Mouse (Mus musculus): Measurements from ENCODE around the gene Dglucy.

Gene Dglucy

DNA sequence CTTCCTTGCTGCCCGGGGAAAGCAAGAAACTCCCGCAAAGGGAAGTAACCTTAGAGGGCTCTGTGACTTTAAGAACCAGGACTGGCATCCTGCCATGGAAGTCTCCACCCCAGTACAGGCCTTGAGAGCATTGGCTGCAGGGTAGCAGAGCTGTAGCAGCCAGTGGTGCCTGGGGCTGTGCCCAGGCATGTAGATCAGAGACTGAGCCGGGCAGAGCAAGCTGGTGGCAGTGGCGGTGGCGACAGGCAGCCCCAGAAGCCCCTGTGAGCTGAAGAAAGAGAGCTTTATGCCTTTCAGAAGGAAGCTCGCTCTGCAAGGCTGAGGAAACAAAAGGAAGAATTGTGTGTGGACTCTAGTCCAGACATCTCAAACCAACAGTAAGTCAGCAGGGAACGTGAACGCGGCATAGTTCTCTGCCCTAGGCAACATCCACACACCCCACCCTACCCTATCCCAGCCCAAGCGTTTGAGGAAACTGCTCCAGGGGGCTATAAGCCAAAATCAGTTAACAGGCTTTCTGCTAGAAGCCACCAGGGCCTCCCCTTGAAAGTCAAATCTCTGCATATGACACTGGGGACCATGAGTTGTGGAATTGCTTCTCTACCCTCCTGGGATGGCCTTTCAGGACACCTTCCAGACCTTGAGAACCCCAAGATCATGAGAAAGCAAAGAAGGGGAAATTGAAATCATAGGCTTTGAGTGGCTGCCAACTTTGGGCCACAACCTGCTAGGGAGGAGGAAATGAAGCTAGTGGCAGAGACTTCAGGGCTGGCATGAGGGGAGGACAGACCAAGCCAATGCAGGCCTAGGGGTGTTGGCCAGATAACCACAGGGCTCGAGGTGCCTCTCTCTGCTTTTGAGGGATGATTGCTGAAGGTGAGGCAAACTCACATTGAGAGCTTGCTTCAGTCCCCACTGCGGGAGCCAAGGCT is at the start of gene Dglucy:
Gene Dglucy, plus strand, starts transcription at position 124 of the 932 bp plus-strand sequence.
- in situ Hi-C loops (cut with MseI, MboI): no loop called here

GRCm38 (mm10) chr12:100735156-100735555 is 43.7 kb upstream of the Dglucy start:
- in situ Hi-C loops (cut with MseI, MboI): no loop called here

DNA sequence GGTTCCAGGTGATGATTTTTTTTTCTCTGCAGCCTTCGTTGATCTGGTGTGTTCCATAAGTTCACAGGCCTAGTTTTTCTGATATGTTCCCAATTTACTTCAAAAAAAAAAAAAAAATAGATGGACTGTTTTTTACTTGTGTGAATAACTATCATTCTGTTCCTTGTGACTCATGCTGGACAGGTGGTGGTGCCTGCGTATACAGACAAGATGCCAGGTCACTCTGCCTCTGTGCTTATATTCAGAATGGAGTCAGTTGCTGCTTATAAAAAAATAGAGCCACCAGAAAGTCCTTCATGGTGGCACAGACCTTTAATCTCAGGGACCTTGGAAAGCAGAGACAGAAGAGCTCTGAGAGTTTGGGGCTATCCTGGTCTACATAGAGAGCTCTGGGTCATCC is 43.3 kb upstream of the Dglucy start:
- in situ Hi-C loops (cut with MseI, MboI): no loop called here

- in situ Hi-C loops (cut with MseI, MboI): no loop called here
Measured at GRCm38 (mm10) chr12:100738498-100738897, 40.4 kb upstream of the Dglucy start.

- in situ Hi-C loops (cut with MseI, MboI): no loop called here
Measured at GRCm38 (mm10) chr12:100739011-100739570, 39.8 kb upstream of the Dglucy start.

DNA sequence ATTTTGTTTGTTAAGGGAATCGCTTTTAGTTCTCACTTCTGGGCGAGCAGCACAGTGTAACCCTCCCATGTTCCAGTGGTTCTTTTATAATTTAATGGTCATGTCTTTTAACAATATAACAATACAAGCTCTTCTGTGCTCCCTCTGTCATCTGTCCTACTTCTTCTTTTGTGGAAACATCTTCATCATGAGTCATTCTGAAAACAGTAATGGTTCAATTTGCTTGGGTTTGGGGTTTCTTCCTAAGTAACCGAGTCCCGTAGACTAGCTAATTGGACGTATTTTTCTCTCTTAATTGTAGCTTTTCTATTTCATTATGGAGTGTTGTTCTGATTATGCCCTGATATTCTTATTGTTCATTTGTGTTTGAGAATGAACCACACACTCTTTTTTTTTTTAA is 38.5 kb upstream of the Dglucy start:
- in situ Hi-C loops (cut with MseI, MboI): no loop called here

DNA sequence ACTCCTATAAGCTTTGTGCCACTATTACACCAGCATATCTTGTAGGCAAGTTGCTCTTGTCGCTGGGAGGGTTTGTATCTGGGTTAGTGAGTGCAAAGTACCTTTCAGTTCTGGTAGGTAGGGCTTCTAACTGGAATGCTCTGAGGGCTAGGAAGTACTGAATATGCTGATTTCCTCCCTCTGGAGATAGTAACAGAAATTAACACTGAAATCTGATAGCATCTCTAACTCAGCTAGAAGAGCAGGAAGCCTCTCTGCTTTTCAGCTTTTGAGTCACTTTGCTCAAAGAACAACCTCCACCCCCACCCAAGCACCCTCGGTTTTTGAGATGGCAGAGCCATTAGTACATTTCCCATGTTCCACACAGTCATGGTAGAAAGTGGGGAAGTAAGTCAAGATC is 36.4 kb upstream of the Dglucy start:
- in situ Hi-C loops (cut with MseI, MboI): no loop called here

DNA sequence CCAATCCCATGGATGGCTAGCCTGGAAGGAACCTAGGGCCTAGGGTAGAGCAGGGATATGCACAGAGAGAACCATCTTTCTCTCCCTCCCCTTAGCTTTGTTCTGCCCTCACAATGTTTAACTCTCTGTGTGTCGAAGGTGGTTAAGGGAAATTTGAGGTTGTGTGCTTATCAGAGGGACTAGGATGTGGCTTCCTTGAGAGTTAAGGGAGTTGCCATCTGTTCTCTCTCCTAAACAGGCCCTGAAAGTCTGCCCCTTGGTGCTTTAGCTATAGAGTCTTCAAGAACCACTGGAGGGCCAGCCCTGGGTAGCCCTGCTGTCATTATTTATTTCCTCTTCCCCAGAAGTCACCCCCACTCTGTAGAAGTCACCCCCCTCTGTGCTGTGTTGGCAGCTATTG is 25.9 kb upstream of the Dglucy start:
- in situ Hi-C loops (cut with MseI, MboI): no loop called here

DNA sequence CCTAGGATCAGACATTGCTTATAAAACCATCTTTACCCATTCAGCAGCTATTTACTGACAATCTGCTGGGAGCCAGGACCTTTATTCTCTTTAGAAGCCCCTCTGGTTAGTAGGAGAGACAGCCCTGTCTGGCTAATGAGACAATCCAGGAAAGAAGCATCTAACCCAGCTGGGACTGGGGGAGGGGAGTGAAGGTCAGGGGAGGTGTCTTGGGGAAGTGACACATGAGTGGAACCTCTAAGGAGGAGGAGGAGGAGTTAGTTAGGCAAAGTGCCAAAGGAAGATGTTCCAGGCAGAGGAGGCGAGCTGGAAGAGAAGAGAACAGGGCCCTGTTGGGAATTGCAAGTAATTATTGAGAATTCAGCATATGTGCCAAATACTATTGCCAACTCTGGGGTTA is 25.1 kb upstream of the Dglucy start:
- in situ Hi-C loops (cut with MseI, MboI): no loop called here

- in situ Hi-C loops (cut with MseI, MboI): no loop called here
Measured at GRCm38 (mm10) chr12:100757427-100757826, 21.4 kb upstream of the Dglucy start.

- in situ Hi-C loops (cut with MseI, MboI): no loop called here
Measured at GRCm38 (mm10) chr12:100762663-100763425, 16.0 kb upstream of the Dglucy start.

DNA sequence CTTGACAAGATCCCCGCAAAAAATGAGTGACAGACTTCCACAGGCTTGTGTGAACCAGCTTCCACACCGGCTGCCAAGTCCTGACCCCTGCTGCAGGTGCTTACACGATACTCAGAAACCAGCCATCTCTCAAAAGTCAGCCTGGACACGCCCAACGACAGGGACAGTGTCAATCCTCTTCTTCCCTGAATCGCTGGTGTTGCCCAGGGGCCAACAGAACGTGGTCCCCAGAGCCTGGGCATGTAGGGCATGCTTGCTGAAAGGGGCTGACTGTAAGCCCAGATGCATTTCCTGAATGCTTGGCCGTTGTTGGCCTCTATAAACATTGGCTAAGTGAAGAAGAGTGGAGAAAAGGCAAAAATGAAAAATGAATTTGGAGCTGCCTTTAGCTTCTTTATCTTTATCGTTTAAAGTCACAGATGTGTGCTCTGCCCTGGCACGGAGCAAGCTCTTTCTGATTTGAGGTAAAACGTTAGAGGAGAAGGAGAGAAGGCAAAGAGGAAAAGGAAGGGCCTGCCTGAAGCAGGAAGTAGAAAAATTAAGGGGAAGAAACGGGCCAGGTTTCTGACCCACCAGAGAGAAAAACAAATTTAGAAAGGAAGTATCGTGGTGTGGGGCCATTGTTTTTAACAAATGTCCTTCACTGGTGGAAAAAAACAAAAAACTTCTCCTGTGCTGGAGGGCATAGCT is 14.4 kb upstream of the Dglucy start:
- in situ Hi-C loops (cut with MseI, MboI): no loop called here

DNA sequence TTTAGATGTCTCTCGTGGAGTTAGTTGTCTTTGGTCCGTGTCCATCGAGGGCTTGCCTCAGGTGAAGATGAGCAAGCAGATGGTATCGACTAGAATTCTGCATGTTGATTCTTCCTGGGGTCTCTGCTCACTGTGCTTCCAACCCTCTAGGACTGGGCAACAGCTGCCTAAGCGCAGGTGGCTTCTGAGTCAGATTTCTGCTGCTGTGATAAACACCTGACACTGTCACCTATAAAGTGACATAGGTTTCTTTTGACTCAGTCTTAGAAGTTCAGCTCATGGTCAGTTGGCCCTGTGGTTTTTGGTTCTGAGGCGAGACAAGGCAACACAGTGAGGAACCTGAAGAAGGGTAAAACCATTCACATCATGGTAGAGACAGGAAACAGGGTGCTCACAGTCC is 9.0 kb upstream of the Dglucy start:
- in situ Hi-C loops (cut with MseI, MboI): no loop called here

- in situ Hi-C loops (cut with MseI, MboI): no loop called here
Measured at GRCm38 (mm10) chr12:100770765-100771164, 8.1 kb upstream of the Dglucy start.

- in situ Hi-C loops (cut with MseI, MboI): no loop called here
Measured at GRCm38 (mm10) chr12:100772230-100772984, 6.5 kb upstream of the Dglucy start.

GRCm38 (mm10) chr12:100774756-100775155 is 4.1 kb upstream of the Dglucy start:
- in situ Hi-C loops (cut with MseI, MboI): no loop called here

DNA sequence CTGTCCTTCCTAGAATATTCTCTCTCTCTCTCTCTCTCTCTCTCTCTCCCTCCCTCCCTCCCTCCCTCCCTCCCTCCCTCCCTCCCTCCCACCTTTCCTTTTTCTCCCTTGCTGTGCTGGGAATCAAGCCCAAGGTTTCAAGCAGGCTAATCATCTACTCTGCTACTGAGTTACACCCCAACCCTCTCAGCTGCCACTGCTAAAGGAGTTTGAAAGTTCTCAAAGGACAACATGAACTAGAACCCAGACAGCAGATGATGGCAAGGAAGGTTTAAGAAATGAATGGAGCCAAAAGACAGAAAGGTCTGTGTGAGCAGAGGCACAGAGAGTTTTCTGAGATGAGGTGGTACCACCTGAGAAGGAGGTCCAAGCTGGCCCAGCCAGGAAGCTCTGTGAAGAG is 3.6 kb upstream of the Dglucy start:
- in situ Hi-C loops (cut with MseI, MboI): no loop called here

GRCm38 (mm10) chr12:100775911-100776581 is 2.8 kb upstream of the Dglucy start:
- in situ Hi-C loops (cut with MseI, MboI): no loop called here

GRCm38 (mm10) chr12:100776991-100777390 is 1.9 kb upstream of the Dglucy start:
- in situ Hi-C loops (cut with MseI, MboI): no loop called here

GRCm38 (mm10) chr12:100778276-100778933 is 452 bp upstream of the Dglucy start:
- in situ Hi-C loops (cut with MseI, MboI): no loop called here

Data from mouse trophoblast stem cell (cell line).